In the genomic region with DNA sequence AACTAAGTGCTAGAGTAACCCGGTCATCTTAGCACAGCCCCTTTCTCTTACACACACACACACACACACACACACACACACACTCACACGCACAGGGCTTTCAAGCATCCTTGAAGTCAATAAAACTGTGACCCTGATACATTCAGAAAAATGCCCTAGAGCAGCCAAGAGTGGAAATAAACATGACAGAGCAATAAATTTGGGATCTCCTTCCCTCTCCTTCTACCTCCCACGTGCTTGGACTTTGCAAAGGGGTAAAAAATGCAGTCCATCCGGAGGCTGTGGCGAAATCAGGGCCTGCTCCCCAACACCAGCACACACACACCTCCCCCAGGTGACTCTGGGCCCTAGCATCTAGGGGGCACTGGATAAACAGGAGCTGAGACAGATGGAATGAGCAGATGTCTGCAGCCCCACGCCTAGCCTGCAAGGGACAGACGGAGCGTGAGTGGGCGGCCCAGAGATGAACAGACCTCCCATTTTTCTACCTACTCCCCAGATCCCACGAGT, we compare ENCODE assay signal across 11 mouse cellular contexts.
DNase-seq lines count a peak whose midpoint lies in the region; ATAC-seq and TF ChIP-seq lines count a peak whose summit lies in the region.
"Had no signal": no experiment of that assay in that cellular context is flagged by ENCODE, and none has a peak within 500 bp of the region (broad histone marks: within the 10 kb centered on the region; RNA-seq: fewer than 3 reads in every experiment).

No protein-coding gene starts in this region.

- H3K4me3 ChIP-seq in cerebellum, adult 2 months (replicated peaks; ENCODE audit: insufficient read depth, low read depth, low read length): no peak overlapping the region
- H3K4me3 ChIP-seq in limb, embryonic 10.5 days: no peak overlapping the region
- H3K4me3 ChIP-seq: heart, embryonic 12.5 days; limb, embryonic 12.5 days had no signal

- H3K4me1 ChIP-seq in cerebellum, adult 2 months (ENCODE audit: control insufficient read depth, insufficient read depth, low read length): peaks cover 10% of the 10 kb centered on the region; the same call in 1 of the 2 replicates
- H3K4me1 ChIP-seq in limb, embryonic 10.5 days: peaks cover 10% of the 10 kb centered on the region
- H3K4me1 ChIP-seq: heart, embryonic 12.5 days had no signal

- DNase-seq in frontal cortex, adult 2 months (ENCODE audit: extremely low spot score in 1 of 2, low spot score in 1 of 2): peak; percentile 6 to 70
- DNase-seq in frontal cortex, postnatal 10 days (ENCODE audit: low spot score in 2 of 2): no peak
- peak; percentile 72 to 82 for DNase-seq in cerebellum, adult 2 months
- peak; percentile 31 to 47 for DNase-seq in kidney, postnatal 36 days
- DNase-seq in limb, embryonic 10.5 days (ENCODE audit: low spot score): no peak
- no peak for DNase-seq in heart, adult 9 months (ENCODE audit: low spot score in 2 of 2)
- no peak for DNase-seq in heart, postnatal 10 days

- intact Hi-C loops in heart, postnatal 10 days (cut with DNase I): no loop called here

- H3K27ac ChIP-seq in cerebellum, adult 2 months (ENCODE audit: insufficient read depth, low read length): 0 out of 2 replicates have a peak overlapping the region, but pooled peaks have one; percentile 26
- 0 out of 2 replicates have a peak overlapping the region, but pooled peaks have one; percentile 26 for H3K27ac ChIP-seq in limb, embryonic 10.5 days
- H3K27ac ChIP-seq: limb, embryonic 12.5 days; macrophage had no signal

- 21% methylated on average over 10 of the region's 10 CpGs for WGBS in cerebellum, adult 2 months
- 58% methylated on average over 10 of the region's 10 CpGs for WGBS in limb, embryonic 10.5 days

- ATAC-seq in erythroblast, adult 5-6 weeks (replicated peaks; ENCODE audit: low FRiP score, poor library complexity, severe bottlenecking): no peak

- TF ChIP-seq CTCF in cerebellum, adult 2 months (IDR thresholded peaks at IDR 0.05; ENCODE audit: borderline replicate concordance, insufficient read depth, low read depth, low read length): no peak

- no peaks in the 10 kb centered on the region for H3K36me3 ChIP-seq in limb, embryonic 10.5 days
- H3K36me3 ChIP-seq: heart, embryonic 12.5 days; limb, embryonic 12.5 days had no signal

- H3K27me3 ChIP-seq in cerebellum, adult 2 months (ENCODE audit: control insufficient read depth, insufficient read depth, low read length): no peaks in the 10 kb centered on the region
- H3K27me3 ChIP-seq in limb, embryonic 10.5 days (ENCODE audit: low read depth, poor library complexity, severe bottlenecking): no peaks in the 10 kb centered on the region
- H3K27me3 ChIP-seq: heart, embryonic 12.5 days; limb, embryonic 12.5 days had no signal

- TF ChIP-seq POLR2A in cerebellum, adult 2 months (IDR thresholded peaks at IDR 0.05; ENCODE audit: borderline replicate concordance, insufficient read depth, low read length): no peak

- no peaks in the 10 kb centered on the region for H3K9me3 ChIP-seq in limb, embryonic 10.5 days (replicated peaks)
- H3K9me3 ChIP-seq: heart, embryonic 12.5 days; limb, embryonic 12.5 days had no signal

Comparison
In these comparisons a context has a peak if more than half of its experiments do, and no peak if none do; other contexts are left out.
1. DNase-seq: peak in frontal cortex, adult 2 months (2 of 2), cerebellum, adult 2 months (2 of 2) and kidney, postnatal 36 days (2 of 2); none in frontal cortex, postnatal 10 days (0 of 2), limb, embryonic 10.5 days (single experiment), heart, adult 9 months (0 of 2) and heart, postnatal 10 days (0 of 2).